Mouse (Mus musculus): ENCODE measurements at regions not wholly inside any gene's neighbourhood (a gene's known extent, or its start where the extent isn't known, plus 50 kb on each side); places are given as distances from the start of the nearest gene placed in this dataset. TPM values are rescaled to one million over a fixed set of nuclear protein-coding genes. Genes with fewer than 3 reads are reported as not detected.

DNA sequence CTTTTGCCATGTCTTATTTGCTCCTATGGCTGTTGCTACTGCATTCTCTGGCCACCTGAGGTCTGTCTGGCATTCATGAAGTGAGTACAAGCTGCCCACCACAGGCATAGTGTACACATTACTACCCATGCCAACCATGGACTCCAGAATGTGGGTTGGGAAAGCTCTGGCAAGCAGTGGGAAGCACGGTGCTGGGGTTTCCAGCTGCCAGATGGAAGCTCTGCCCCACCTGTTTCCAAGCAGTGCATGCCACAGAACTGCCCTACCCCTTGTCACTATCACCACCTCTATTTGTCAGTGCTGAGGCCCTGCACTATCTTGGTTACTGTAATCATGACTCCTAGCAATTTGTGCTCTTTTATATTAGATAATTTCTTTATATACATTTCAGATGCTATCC lies 494.4 kb upstream of the Ndn start:
- no peaks in the 10 kb centered on the region for H3K36me3 ChIP-seq
- H3K27me3 ChIP-seq = no peaks in the 10 kb centered on the region
- H3K4me1 ChIP-seq (replicated peaks) = no peaks in the 10 kb centered on the region
- peaks cover 13% of the 10 kb centered on the region for H3K9me3 ChIP-seq
- no peak overlapping the region for H3K27ac ChIP-seq (replicated peaks)
- H3K9ac ChIP-seq = no peak overlapping the region
- H3K4me3 ChIP-seq = no peak overlapping the region
- WGBS = 77% methylated on average over 1 of the region's 1 CpGs
- no peak overlapping the region for H3K4me2 ChIP-seq
- ATAC-seq (ENCODE audit: low read depth) = no peak

DNA sequence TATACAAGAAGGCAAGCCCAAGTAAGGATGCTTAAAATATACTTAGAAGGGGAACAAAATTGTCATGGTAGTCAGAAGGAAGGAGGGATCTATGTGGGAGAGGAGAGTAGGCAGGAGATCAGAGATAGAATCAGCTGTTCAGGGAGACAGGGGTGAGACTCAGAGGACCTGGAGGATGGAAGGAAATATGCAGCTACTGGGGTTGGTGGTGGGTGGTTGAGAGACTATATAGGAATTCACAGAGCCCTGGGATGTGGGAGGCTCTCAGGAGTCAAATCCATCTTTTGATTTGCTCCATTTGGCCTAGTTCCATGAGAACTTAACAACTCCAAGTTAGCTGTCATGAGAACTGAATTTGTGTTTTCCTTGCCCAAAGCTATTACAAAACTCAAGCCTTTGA lies 481.9 kb upstream of the Ndn start:
- Histone ChIP-seq H3K4me1 (replicated peaks) (no peaks in the 10 kb centered on the region), H3K4me2 (no peak overlapping the region), H3K27me3 (no peaks in the 10 kb centered on the region), H3K9me3 (no peaks in the 10 kb centered on the region), H3K36me3 (0 out of 2 replicates have a peak, but pooled peaks cover 8% of the 10 kb centered on the region), H3K4me3 (no peak overlapping the region), H3K9ac (no peak overlapping the region), H3K27ac (replicated peaks) (no peak overlapping the region)
- no peak for ATAC-seq (ENCODE audit: low read depth)

DNA sequence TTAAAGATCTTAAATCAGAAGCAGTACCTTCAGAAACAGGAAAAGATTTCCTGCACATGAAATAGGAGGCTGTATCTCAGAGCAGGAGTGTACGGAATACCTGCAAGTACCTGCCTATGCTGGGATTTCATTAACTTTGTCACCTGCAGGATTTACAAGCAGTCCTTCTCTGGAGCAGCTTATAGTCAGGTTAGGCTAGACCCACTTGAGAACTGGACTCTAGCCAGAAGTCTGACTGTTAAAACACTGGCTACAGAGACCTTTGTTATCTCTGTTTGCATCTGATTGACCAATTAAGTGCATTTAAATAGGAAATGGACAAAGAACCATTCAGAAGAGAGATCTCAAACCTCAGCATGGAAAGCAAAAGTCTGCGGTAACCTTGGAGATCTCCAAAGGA lies 480.0 kb upstream of the Ndn start:
- no peak overlapping the region for H3K27ac ChIP-seq (replicated peaks)
- H3K36me3 ChIP-seq = peaks cover 11% of the 10 kb centered on the region
- H3K4me1 ChIP-seq (replicated peaks) = no peaks in the 10 kb centered on the region
- H3K27me3 ChIP-seq = no peaks in the 10 kb centered on the region
- no peak overlapping the region for H3K9ac ChIP-seq
- no peak overlapping the region for H3K4me2 ChIP-seq
- 83% methylated on average over 2 of the region's 2 CpGs for WGBS
- H3K4me3 ChIP-seq = no peak overlapping the region
- no peak for ATAC-seq (ENCODE audit: low read depth)
- no peaks in the 10 kb centered on the region for H3K9me3 ChIP-seq

DNA sequence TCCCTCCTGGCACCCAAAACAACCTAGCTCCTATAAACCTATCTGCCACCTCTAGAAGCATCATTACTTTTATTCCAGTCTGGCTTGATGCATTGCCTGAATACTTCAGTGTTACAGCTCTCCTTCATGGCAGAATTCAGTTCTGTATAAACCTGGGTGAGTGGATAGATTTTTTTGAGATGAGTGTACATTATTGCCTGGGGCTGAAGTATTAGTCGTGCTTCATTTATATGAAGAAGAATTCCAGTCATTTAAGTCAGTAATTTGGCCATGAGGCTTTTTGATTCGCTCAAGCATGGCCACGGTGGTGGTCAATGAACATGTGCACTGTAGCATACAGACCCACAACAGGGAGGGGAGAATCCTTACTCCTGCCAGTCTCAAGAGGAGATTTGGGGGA lies 470.1 kb upstream of the Ndn start:
- WGBS = 54% methylated on average over 3 of the region's 3 CpGs
- H3K27me3 ChIP-seq = no peaks in the 10 kb centered on the region
- no peak overlapping the region for H3K4me3 ChIP-seq
- H3K9ac ChIP-seq = no peak overlapping the region
- 0 out of 2 replicates have a peak, but pooled peaks cover 3% of the 10 kb centered on the region for H3K4me1 ChIP-seq (replicated peaks)
- H3K9me3 ChIP-seq = no peaks in the 10 kb centered on the region; the same call in 1 of the 2 replicates
- ATAC-seq (ENCODE audit: low read depth) = no peak
- no peak overlapping the region for H3K27ac ChIP-seq (replicated peaks)
- H3K4me2 ChIP-seq = no peak overlapping the region
- H3K36me3 ChIP-seq = no peaks in the 10 kb centered on the region

- H3K27me3 ChIP-seq = no peaks in the 10 kb centered on the region
- H3K36me3 ChIP-seq = no peaks in the 10 kb centered on the region
- 0 out of 2 replicates have a peak, but pooled peaks cover 3% of the 10 kb centered on the region for H3K4me1 ChIP-seq (replicated peaks)
- peak overlapping the region; percentile 18 for H3K4me2 ChIP-seq
- H3K9ac ChIP-seq = no peak overlapping the region
- WGBS = 40% methylated on average over 2 of the region's 2 CpGs
- H3K9me3 ChIP-seq = no peaks in the 10 kb centered on the region; the same call in 1 of the 2 replicates
- no peak overlapping the region for H3K4me3 ChIP-seq
- peak overlapping the region; percentile 91 for H3K27ac ChIP-seq (replicated peaks)
- peak; percentile 98 for ATAC-seq (ENCODE audit: low read depth)
Measured at GRCm38 (mm10) chr7:61877311-61878065, 468.9 kb upstream of the Ndn start.

- H3K36me3 ChIP-seq = no peaks in the 10 kb centered on the region
Measured at GRCm38 (mm10) chr7:61878095-61878494, 468.3 kb upstream of the Ndn start.

GRCm38 (mm10) chr7:61878585-61878984 lies 467.8 kb upstream of the Ndn start:
- no peaks in the 10 kb centered on the region; the same call in 1 of the 2 replicates for H3K36me3 ChIP-seq
- no peak overlapping the region for H3K4me3 ChIP-seq
- ATAC-seq (ENCODE audit: low read depth) = no peak
- H3K9ac ChIP-seq = no peak overlapping the region
- H3K9me3 ChIP-seq = no peaks in the 10 kb centered on the region; the same call in 1 of the 2 replicates
- H3K4me1 ChIP-seq (replicated peaks) = 0 out of 2 replicates have a peak, but pooled peaks cover 3% of the 10 kb centered on the region
- H3K27me3 ChIP-seq = no peaks in the 10 kb centered on the region
- no peak overlapping the region for H3K4me2 ChIP-seq
- H3K27ac ChIP-seq (replicated peaks) = no peak overlapping the region

More at GRCm38 (mm10) chr7:61878095-61878494, 468.3 kb upstream of the Ndn start:
- Histone ChIP-seq H3K27ac (replicated peaks) (peak overlapping the region; percentile 91), H3K4me3 (no peak overlapping the region), H3K9ac (no peak overlapping the region), H3K4me2 (peak overlapping the region; percentile 18), H3K27me3 (no peaks in the 10 kb centered on the region), H3K4me1 (replicated peaks) (0 out of 2 replicates have a peak, but pooled peaks cover 3% of the 10 kb centered on the region), H3K9me3 (no peaks in the 10 kb centered on the region; the same call in 1 of the 2 replicates)
- peak; percentile 34 for ATAC-seq (ENCODE audit: low read depth)
- 44% methylated on average over 2 of the region's 2 CpGs for WGBS

MicroRNA genes in the stretch of these regions (microRNA counts, 519-probe panel; counts per million panel counts)
- microRNA mmu-miR-344 = 3,247 counts per million, percentile 40 among the panel's probes with 10 or more counts

Small RNAs in the stretch of these regions (microRNA-seq; reads per million reads assigned to microRNA genes)
- gene Gm22466 = not detected
- not detected for gene Gm23490
- gene Gm23873 = 8.9 reads per million, percentile 26 among the genes with 10 or more reads in this experiment
- gene Gm23917 = not detected
- gene Gm23962 = not detected
- not detected for gene Gm25533
- gene Mir344 = not detected
- gene Mir344b = 2.7 reads per million, percentile 10 among the genes with 10 or more reads in this experiment
- gene Mir344c = 2.4 reads per million, percentile 9 among the genes with 10 or more reads in this experiment
- not detected for gene Mir344d-1
- not detected for gene Mir344d-2
- gene Mir344d-3 = 0.74 reads per million
- 7.4 reads per million, percentile 24 among the genes with 10 or more reads in this experiment for gene Mir344e
- gene Mir344h-1 = not detected
- not detected for gene Mir344h-2

All from neural tube, embryonic 13.5 days (tissue).